Mouse (Mus musculus) megakaryocyte, embryonic 14.5 days (primary cell): Measurements from ENCODE around the gene Tbc1d9b. TPM values are rescaled to one million over a fixed set of nuclear protein-coding genes. Genes with fewer than 3 reads are reported as not detected.
A peak's percentile ranks its signal among the peaks of the same experiment; 100 is the strongest.

Source experiments
- H3K27me3 ChIP-seq: replicated peaks from 2 replicates; pipeline ENCODE3; 2012; ENCODE audit warnings: inconsistent platforms
- H3K36me3 ChIP-seq: replicated peaks from 2 replicates; pipeline ENCODE3; 2012; ENCODE audit warnings: low read length, inconsistent platforms, mixed read lengths
- H3K4me1 ChIP-seq: 2 replicates; pipeline ENCODE4 v1.6.1; 2012; ENCODE audit warnings: inconsistent platforms
- H3K4me3 ChIP-seq: replicated peaks from 2 replicates; pipeline ENCODE3; 2012; ENCODE audit warnings: moderate library complexity, mild to moderate bottlenecking, inconsistent platforms
- H3K9me3 ChIP-seq: 2 replicates; pipeline ENCODE4 v1.6.1; 2012; ENCODE audit warnings: inconsistent platforms
- FLI1 ChIP-seq: IDR thresholded peaks from 2 replicates; pipeline ENCODE4 v1.6.1; 2012; ENCODE audit warnings: low read length, inconsistent platforms, mixed read lengths
- GATA1 ChIP-seq: IDR thresholded peaks from 3 replicates; pipeline ENCODE4 v1.6.1; 2012; ENCODE audit warnings: mixed read lengths, low read length, inconsistent platforms, borderline replicate concordance
- polyA plus RNA-seq: library from polyadenylated mRNA; stranded (reverse); fragments of >175 nt; gene quantifications from 2 replicates; pipeline ENCODE4 v1.2.3, GENCODE M21; 2012; ENCODE audit warnings: low replicate concordance; ENCODE audit not compliant: insufficient read depth

Tbc1d9b gene
- 10.0 and 34.0 TPM in 2 replicates for polyA plus RNA-seq

- Histone ChIP-seq H3K4me3 (peak within 1 kb of the TSS; percentile 92), H3K4me1 (peaks cover 63% of the 10 kb centered on the region), H3K27me3 (no peaks in the 10 kb centered on the region), H3K9me3 (no peaks in the 10 kb centered on the region), H3K36me3 (peaks cover 15% of the 10 kb centered on the region)
- TF ChIP-seq FLI1 (no peak), GATA1 (no peak)
These were observed at the start of gene Tbc1d9b for GRCm38 (mm10) chr11:50130811-50131766. Gene Tbc1d9b, plus strand, starts transcription at chr11:50131396.

- H3K4me1 ChIP-seq: peaks cover 18% of the 10 kb centered on the region; the same call in 1 of the 2 replicates
- H3K36me3 ChIP-seq: peaks cover 64% of the 10 kb centered on the region
- no peak overlapping the region for H3K4me3 ChIP-seq
- TF ChIP-seq GATA1 (no peak), FLI1 (no peak)
- H3K9me3 ChIP-seq: no peaks in the 10 kb centered on the region
- H3K27me3 ChIP-seq: no peaks in the 10 kb centered on the region
These were observed 45.0 kb upstream of the Tbc1d9b start for GRCm38 (mm10) chr11:50086211-50086610.

GRCm38 (mm10) chr11:50089840-50090239, 41.4 kb upstream of the Tbc1d9b start:
- H3K36me3 ChIP-seq: peaks cover 79% of the 10 kb centered on the region
- H3K4me1 ChIP-seq: peaks cover 16% of the 10 kb centered on the region; the same call in 1 of the 2 replicates
- TF ChIP-seq GATA1 (no peak), FLI1 (no peak)
- H3K9me3 ChIP-seq: no peaks in the 10 kb centered on the region
- H3K4me3 ChIP-seq: no peak overlapping the region
- no peaks in the 10 kb centered on the region for H3K27me3 ChIP-seq

GRCm38 (mm10) chr11:50090982-50091675, 40.1 kb upstream of the Tbc1d9b start:
- Histone ChIP-seq H3K4me1 (peaks cover 13% of the 10 kb centered on the region; the same call in 1 of the 2 replicates), H3K4me3 (no peak overlapping the region), H3K36me3 (peaks cover 80% of the 10 kb centered on the region), H3K27me3 (no peaks in the 10 kb centered on the region), H3K9me3 (no peaks in the 10 kb centered on the region)
- TF ChIP-seq FLI1 (no peak), GATA1 (no peak)

DNA sequence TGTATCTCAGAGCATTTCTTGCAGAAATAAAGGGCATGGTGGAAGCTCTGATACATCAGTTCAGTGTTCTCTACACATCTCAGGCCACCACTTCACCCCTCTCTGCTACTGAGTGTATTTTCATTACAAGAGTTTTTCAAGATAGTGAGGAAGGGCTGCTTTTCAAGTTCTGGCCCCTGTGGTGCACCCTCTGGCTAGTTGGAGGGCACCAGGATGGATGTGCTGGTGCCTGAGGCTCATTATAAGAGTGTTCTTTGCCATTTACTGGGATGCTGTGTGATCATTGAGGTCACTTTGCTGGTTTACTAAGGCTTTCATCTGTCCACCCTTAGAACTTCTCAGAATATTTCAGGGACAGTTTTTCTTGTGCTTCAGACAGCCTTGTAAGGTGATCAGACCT, 39.5 kb upstream of the Tbc1d9b start:
- Histone ChIP-seq H3K4me1 (peaks cover 13% of the 10 kb centered on the region; the same call in 1 of the 2 replicates), H3K36me3 (peaks cover 80% of the 10 kb centered on the region), H3K27me3 (no peaks in the 10 kb centered on the region), H3K4me3 (no peak overlapping the region), H3K9me3 (no peaks in the 10 kb centered on the region)
- TF ChIP-seq GATA1: no peak
- TF ChIP-seq FLI1: no peak

DNA sequence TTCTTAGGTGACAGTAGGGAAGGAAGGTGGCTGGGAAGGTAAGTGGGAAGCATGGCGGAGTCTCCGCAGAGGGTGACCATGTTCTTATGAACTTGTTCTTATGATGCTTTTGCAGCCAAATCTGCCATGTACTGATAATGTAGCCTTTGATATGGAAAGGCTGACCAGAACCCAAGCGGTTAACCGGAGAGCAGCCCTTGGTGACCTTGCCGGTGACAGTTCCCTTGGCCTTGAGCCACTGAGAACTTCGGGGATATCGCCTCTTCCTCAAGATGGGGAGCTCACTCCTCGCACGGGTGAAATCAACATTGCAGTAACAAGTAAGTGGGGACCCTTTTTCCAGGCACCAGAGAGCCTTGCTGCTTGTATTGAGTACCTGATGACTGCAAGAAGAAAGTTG, 35.5 kb upstream of the Tbc1d9b start:
- H3K36me3 ChIP-seq: peaks cover 78% of the 10 kb centered on the region
- no peaks in the 10 kb centered on the region for H3K9me3 ChIP-seq
- H3K4me1 ChIP-seq: no peaks in the 10 kb centered on the region

DNA sequence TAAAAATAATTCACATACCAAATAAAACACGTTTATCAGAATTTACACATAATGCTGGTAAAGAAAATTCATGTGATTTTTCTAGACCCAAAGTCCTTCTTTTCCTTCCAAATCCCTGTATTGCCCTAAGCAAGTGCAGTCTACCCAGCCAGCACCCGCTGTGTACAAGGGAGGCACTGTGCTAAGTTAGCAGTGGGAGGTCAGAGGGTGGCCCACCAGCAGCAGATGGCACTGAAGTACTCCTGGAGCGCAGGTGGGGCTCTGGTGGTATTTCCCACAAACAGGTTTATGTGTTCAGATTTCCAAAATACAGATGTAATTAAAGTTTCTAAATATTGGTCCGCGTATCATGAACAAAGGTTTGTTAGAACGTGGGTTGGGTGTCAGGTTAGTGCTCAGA, 34.1 kb upstream of the Tbc1d9b start:
- Histone ChIP-seq H3K9me3 (no peaks in the 10 kb centered on the region), H3K27me3 (no peaks in the 10 kb centered on the region), H3K4me1 (no peaks in the 10 kb centered on the region), H3K36me3 (peaks cover 71% of the 10 kb centered on the region), H3K4me3 (no peak overlapping the region)
- no peak for TF ChIP-seq FLI1
- TF ChIP-seq GATA1: no peak

More for the DNA sequence above, 35.5 kb upstream of the Tbc1d9b start:
- TF ChIP-seq GATA1: no peak
- no peak for TF ChIP-seq FLI1
- Histone ChIP-seq H3K4me3 (no peak overlapping the region), H3K27me3 (no peaks in the 10 kb centered on the region)

DNA sequence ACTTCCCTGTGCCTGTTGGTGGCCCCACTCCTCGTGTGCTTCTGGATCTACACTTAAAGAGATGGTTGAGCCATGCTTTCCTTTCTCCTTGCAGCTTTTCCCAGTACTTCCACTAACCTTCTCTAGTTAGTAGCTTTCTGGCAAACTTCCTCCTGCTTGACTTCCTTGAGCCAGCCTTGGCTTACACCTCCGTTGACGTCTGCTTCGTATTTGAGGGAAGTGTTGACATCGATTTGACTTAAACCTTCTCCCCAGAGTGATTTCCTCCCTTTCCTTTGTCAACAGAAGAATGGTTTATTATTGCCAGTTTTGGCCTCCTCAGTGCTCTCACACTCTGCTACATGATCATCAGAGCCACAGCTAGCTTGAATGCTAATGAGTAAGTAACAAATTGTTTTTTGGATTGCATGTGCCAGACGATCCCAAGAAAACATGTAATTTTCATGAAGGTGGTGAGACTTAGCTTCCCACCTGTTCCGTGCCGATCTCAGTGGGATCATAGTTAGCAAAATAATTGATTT, 32.2 kb upstream of the Tbc1d9b start:
- no peak overlapping the region for H3K4me3 ChIP-seq
- H3K4me1 ChIP-seq: peaks cover 15% of the 10 kb centered on the region
- H3K27me3 ChIP-seq: no peaks in the 10 kb centered on the region
- H3K36me3 ChIP-seq: peaks cover 65% of the 10 kb centered on the region
- TF ChIP-seq FLI1 (no peak), GATA1 (no peak)
- H3K9me3 ChIP-seq: no peaks in the 10 kb centered on the region

DNA sequence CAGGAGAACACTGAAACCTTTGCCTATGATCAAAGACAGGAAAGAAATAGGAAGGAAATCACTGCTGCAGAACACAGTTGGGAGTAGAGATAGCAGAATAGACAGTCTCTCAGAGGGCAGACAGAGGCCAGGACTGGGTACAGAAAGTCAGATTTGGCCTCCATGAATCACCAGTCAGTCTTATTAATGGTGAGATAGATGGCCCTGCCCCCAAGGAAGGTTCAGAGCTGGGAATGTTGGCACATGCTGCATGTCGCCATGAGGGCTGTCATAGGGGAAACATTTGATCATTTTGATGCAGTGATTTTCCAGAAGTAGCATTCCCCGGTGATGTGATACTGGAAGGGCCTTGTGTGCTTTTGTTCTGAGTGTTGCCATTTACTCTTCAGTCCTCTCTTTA, 31.5 kb upstream of the Tbc1d9b start:
- Histone ChIP-seq H3K4me1 (peaks cover 22% of the 10 kb centered on the region), H3K9me3 (no peaks in the 10 kb centered on the region), H3K36me3 (peaks cover 66% of the 10 kb centered on the region), H3K4me3 (no peak overlapping the region), H3K27me3 (no peaks in the 10 kb centered on the region)
- no peak for TF ChIP-seq FLI1
- TF ChIP-seq GATA1: no peak
